Mouse (Mus musculus) hindbrain, embryonic 14.5 days (tissue): ENCODE measurements around the gene Gm11549. TPM values are rescaled to one million over a fixed set of nuclear protein-coding genes. Genes with fewer than 3 reads are reported as not detected.

ENCODE experiments used
- ATAC-seq: fragments of 200-750 bp; cut with Nextera tagmentation; 2 replicates; pipeline ENCODE4 v1.8.0; 2017; ENCODE audit warnings: moderate number of reproducible peaks, mild to moderate bottlenecking, moderate TSS enrichment, moderate library complexity; ENCODE audit not compliant: low FRiP score
- DNase-seq: peaks from one replicate; pipeline ENCODE4 v3.0.0-alpha.2; 2015; ENCODE audit warnings: low spot score
- H3K27ac ChIP-seq: fragments of 300-500 bp; sonication (generic); 2 replicates; pipeline ENCODE4 v1.5.1; 2014; ENCODE audit warnings: mild to moderate bottlenecking, moderate library complexity
- H3K27me3 ChIP-seq: fragments of 300-500 bp; sonication (generic); 2 replicates; pipeline ENCODE4 v1.6.1; 2014; ENCODE audit warnings: mild to moderate bottlenecking, low read length, mixed read lengths; ENCODE audit not compliant: control insufficient read depth, insufficient read depth
- H3K36me3 ChIP-seq: fragments of 300-500 bp; sonication (generic); replicated peaks from 2 replicates; pipeline ENCODE4 v1.6.1; 2014; ENCODE audit not compliant: control insufficient read depth, insufficient read depth
- H3K4me1 ChIP-seq: fragments of 300-500 bp; sonication (generic); replicated peaks from 2 replicates; pipeline ENCODE4 v1.6.1; 2014; ENCODE audit warnings: antibody characterized with exemption, low read length, mixed read lengths; ENCODE audit not compliant: control insufficient read depth, insufficient read depth
- H3K4me2 ChIP-seq: fragments of 300-500 bp; sonication (generic); replicated peaks from 2 replicates; pipeline ENCODE4 v1.6.1; 2014; ENCODE audit warnings: mild to moderate bottlenecking, moderate library complexity
- H3K4me3 ChIP-seq: fragments of 300-500 bp; sonication (generic); replicated peaks from 2 replicates; pipeline ENCODE4 v1.5.1; 2014; ENCODE audit warnings: mild to moderate bottlenecking, low read length
- H3K9ac ChIP-seq: fragments of 300-500 bp; sonication (generic); 2 replicates; pipeline ENCODE4 v1.6.1; 2014
- H3K9me3 ChIP-seq: fragments of 300-500 bp; sonication (generic); 2 replicates; pipeline ENCODE4 v1.6.1; 2016; ENCODE audit warnings: low read length; ENCODE audit not compliant: control insufficient read depth
- WGBS: fragments of 180-500 bp; shearing (Covaris S2); extraction: QIAGEN DNeasy Blood & Tissue Kit; methylation state at CpG from one replicate; pipeline ENCODE4 v1.1.7; 2014; 5-methylcytosine and 5-hydroxymethylcytosine counted together
- polyA plus RNA-seq: library from polyadenylated mRNA; unstranded; fragments of >200 nt; fragmentation: Nextera tagmentation; extraction: Ambion mirVana; gene quantifications from 2 replicates; pipeline ENCODE4 v1.2.1, GENCODE M21; 2014

The Gm11549 gene
- polyA plus RNA-seq, 1 experiment from 2014 or later = 0.20 TPM

GRCm38 (mm10) chr3:36530345-36530744, 8.7 kb upstream of the Gm11549 start:
- no peaks in the 10 kb centered on the region for H3K9me3 ChIP-seq
- H3K4me1 ChIP-seq = peaks cover 8% of the 10 kb centered on the region; the same call in 1 of the 2 replicates
- H3K27ac ChIP-seq = no peak overlapping the region
- H3K4me2 ChIP-seq = no peak overlapping the region
- ATAC-seq (no peak), DNase-seq (no peak)
- no peak overlapping the region for H3K4me3 ChIP-seq
- peaks cover 9% of the 10 kb centered on the region; the same call in 1 of the 2 replicates for H3K27me3 ChIP-seq
- 90% methylated on average over 6 of the region's 6 CpGs for WGBS
- no peak overlapping the region for H3K9ac ChIP-seq
- no peaks in the 10 kb centered on the region for H3K36me3 ChIP-seq

GRCm38 (mm10) chr3:36524466-36524865, 2.9 kb upstream of the Gm11549 start:
- Histone ChIP-seq H3K4me3 (no peak overlapping the region), H3K4me1 (peaks cover 3% of the 10 kb centered on the region; the same call in 1 of the 2 replicates), H3K36me3 (no peaks in the 10 kb centered on the region), H3K9ac (no peak overlapping the region), H3K27me3 (peaks cover 22% of the 10 kb centered on the region), H3K27ac (no peak overlapping the region), H3K4me2 (no peak overlapping the region), H3K9me3 (no peaks in the 10 kb centered on the region)
- DNase-seq = no peak
- no peak for ATAC-seq
- 84% methylated on average over 3 of the region's 3 CpGs for WGBS

- H3K4me3 ChIP-seq = no peak overlapping the region
- DNase-seq = no peak
- H3K4me1 ChIP-seq = peaks cover 3% of the 10 kb centered on the region; the same call in 1 of the 2 replicates
- no peak for ATAC-seq
- no peaks in the 10 kb centered on the region for H3K9me3 ChIP-seq
- H3K27ac ChIP-seq = no peak overlapping the region
- H3K9ac ChIP-seq = no peak overlapping the region
- H3K36me3 ChIP-seq = no peaks in the 10 kb centered on the region
- WGBS = 2% methylated on average over 4 of the region's 4 CpGs
- peak overlapping the region; percentile 93; the same call in 1 of the 2 replicates for H3K4me2 ChIP-seq
- peaks cover 22% of the 10 kb centered on the region for H3K27me3 ChIP-seq
Observed at GRCm38 (mm10) chr3:36522137-36522536, 524 bp upstream of the Gm11549 start.

GRCm38 (mm10) chr3:36516196-36516595, 5.4 kb downstream of the Gm11549 start:
- no peak overlapping the region for H3K4me2 ChIP-seq
- H3K9ac ChIP-seq = no peak overlapping the region
- H3K9me3 ChIP-seq = no peaks in the 10 kb centered on the region
- peaks cover 3% of the 10 kb centered on the region; the same call in 1 of the 2 replicates for H3K4me1 ChIP-seq
- no peak overlapping the region for H3K27ac ChIP-seq
- peaks cover 12% of the 10 kb centered on the region for H3K27me3 ChIP-seq
- no peaks in the 10 kb centered on the region for H3K36me3 ChIP-seq
- DNase-seq (no peak), ATAC-seq (no peak)
- H3K4me3 ChIP-seq = no peak overlapping the region
- 89% methylated on average over 9 of the region's 9 CpGs for WGBS

GRCm38 (mm10) chr3:36511491-36511890, 10.1 kb downstream of the Gm11549 start:
- Histone ChIP-seq H3K4me2 (no peak overlapping the region), H3K9ac (no peak overlapping the region), H3K4me3 (no peak overlapping the region), H3K4me1 (no peaks in the 10 kb centered on the region), H3K9me3 (no peaks in the 10 kb centered on the region), H3K27ac (no peak overlapping the region), H3K36me3 (no peaks in the 10 kb centered on the region), H3K27me3 (no peaks in the 10 kb centered on the region)
- 88% methylated on average over 6 of the region's 6 CpGs for WGBS
- no peak for DNase-seq
- no peak for ATAC-seq

GRCm38 (mm10) chr3:36505809-36506735, 15.5 kb downstream of the Gm11549 start:
- ATAC-seq = no peak
- H3K4me3 ChIP-seq = no peak overlapping the region
- H3K27ac ChIP-seq = no peak overlapping the region
- no peak for DNase-seq
- no peaks in the 10 kb centered on the region for H3K27me3 ChIP-seq
- H3K4me1 ChIP-seq = no peaks in the 10 kb centered on the region
- H3K9ac ChIP-seq = no peak overlapping the region
- no peaks in the 10 kb centered on the region for H3K36me3 ChIP-seq
- 56% methylated on average over 10 of the region's 10 CpGs for WGBS
- H3K4me2 ChIP-seq = no peak overlapping the region
- H3K9me3 ChIP-seq = no peaks in the 10 kb centered on the region

- no peak for ATAC-seq
Observed at GRCm38 (mm10) chr3:36505306-36505705, 16.3 kb downstream of the Gm11549 start.

GRCm38 (mm10) chr3:36501546-36501945, 20.1 kb downstream of the Gm11549 start:
- DNase-seq (no peak), ATAC-seq (no peak)
- no peak overlapping the region for H3K4me2 ChIP-seq
- H3K4me3 ChIP-seq = no peak overlapping the region
- H3K27me3 ChIP-seq = no peaks in the 10 kb centered on the region
- WGBS = 76% methylated on average over 7 of the region's 7 CpGs
- H3K27ac ChIP-seq = no peak overlapping the region
- no peaks in the 10 kb centered on the region for H3K36me3 ChIP-seq
- no peaks in the 10 kb centered on the region for H3K9me3 ChIP-seq
- no peak overlapping the region for H3K9ac ChIP-seq
- H3K4me1 ChIP-seq = no peaks in the 10 kb centered on the region

More at GRCm38 (mm10) chr3:36505306-36505705, 16.3 kb downstream of the Gm11549 start:
- no peaks in the 10 kb centered on the region for H3K27me3 ChIP-seq
- no peak overlapping the region for H3K27ac ChIP-seq
- H3K9me3 ChIP-seq = no peaks in the 10 kb centered on the region
- DNase-seq = no peak
- no peak overlapping the region for H3K4me3 ChIP-seq
- no peak overlapping the region for H3K4me2 ChIP-seq
- H3K9ac ChIP-seq = no peak overlapping the region
- no peaks in the 10 kb centered on the region for H3K4me1 ChIP-seq
- H3K36me3 ChIP-seq = no peaks in the 10 kb centered on the region
- 83% methylated on average over 8 of the region's 8 CpGs for WGBS

GRCm38 (mm10) chr3:36500976-36501375, 20.6 kb downstream of the Gm11549 start:
- H3K27ac ChIP-seq = no peak overlapping the region
- no peak for ATAC-seq
- no peaks in the 10 kb centered on the region for H3K4me1 ChIP-seq
- no peaks in the 10 kb centered on the region for H3K36me3 ChIP-seq
- no peak for DNase-seq
- H3K27me3 ChIP-seq = no peaks in the 10 kb centered on the region
- no peak overlapping the region for H3K4me3 ChIP-seq
- no peaks in the 10 kb centered on the region for H3K9me3 ChIP-seq
- 87% methylated on average over 8 of the region's 8 CpGs for WGBS
- no peak overlapping the region for H3K9ac ChIP-seq
- H3K4me2 ChIP-seq = no peak overlapping the region
